ENCODE assay signal across 9 mouse cellular contexts in the genomic region with DNA sequence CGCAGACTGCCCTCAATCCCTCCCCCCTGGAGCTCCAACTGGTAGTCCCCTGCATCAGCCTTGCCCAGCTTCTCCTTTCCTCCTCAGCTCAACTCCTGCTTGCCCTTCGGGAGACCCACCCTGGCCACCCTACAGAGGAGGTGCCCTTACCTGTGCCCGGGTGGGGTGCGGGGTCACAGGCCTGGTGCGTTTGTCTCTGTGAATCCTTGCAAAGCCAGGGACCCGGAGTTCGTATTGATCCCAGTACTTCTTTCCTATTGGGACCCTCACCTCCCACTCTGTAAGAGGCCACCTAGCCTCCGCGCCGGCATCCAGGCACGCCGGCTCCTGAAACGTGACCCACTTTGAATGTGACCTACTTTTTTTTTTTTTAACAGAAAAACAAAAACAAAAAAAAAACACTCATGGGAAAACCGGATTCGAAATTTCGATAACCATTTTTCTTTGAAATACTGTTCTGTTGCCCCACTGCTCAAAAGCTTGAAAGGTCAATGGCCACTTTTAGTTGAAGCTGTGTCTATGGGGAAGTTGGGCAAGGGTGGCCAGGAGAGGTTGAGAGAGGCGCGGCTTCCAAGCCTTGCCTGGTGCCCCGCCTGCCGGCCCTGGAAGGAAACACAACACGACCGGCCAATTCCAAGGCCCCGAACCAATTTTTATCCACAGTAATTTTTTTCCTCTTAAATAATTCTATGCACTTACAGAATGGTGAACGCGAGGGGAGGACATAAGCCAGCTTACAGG. TPM values are rescaled to one million over a fixed set of nuclear protein-coding genes. Genes with fewer than 3 reads are reported as not detected.
A peak's percentile ranks its signal among the peaks of the same experiment; 100 is the strongest.
DNase-seq lines count a peak whose midpoint lies in the region; ATAC-seq and TF ChIP-seq lines count a peak whose summit lies in the region.
"Had no signal": no experiment of that assay in that cellular context is flagged by ENCODE, and none has a peak within 500 bp of the region (broad histone marks: within the 10 kb centered on the region; RNA-seq: fewer than 3 reads in every experiment).

No protein-coding gene starts in this region.

- H3K36me3 ChIP-seq in midbrain, postnatal 0 days (ENCODE audit: insufficient read depth, low read length) = no peaks in the 10 kb centered on the region

- ATAC-seq in midbrain, postnatal 0 days (ENCODE audit: low FRiP score) = no peak

- peak overlapping the region; percentile 52 for H3K27ac ChIP-seq in midbrain, postnatal 0 days (ENCODE audit: low read depth, low read length)

- no peaks in the 10 kb centered on the region for H3K27me3 ChIP-seq in midbrain, postnatal 0 days (ENCODE audit: insufficient read depth, low read length)
- H3K27me3 ChIP-seq: Patski had no signal

- WGBS in midbrain, postnatal 0 days = under 1% methylated on average over 25 of the region's 25 CpGs

- H3K4me1 ChIP-seq in midbrain, postnatal 0 days (ENCODE audit: insufficient read depth, low read length) = peaks cover 3% of the 10 kb centered on the region

- H3K9ac ChIP-seq in midbrain, postnatal 0 days (replicated peaks; ENCODE audit: low read length, poor library complexity, severe bottlenecking) = peak overlapping the region; percentile 83

- TF ChIP-seq CTCF in midbrain, postnatal 0 days (IDR thresholded peaks at IDR 0.05) = peak; percentile 82

- H3K4me2 ChIP-seq in midbrain, postnatal 0 days (ENCODE audit: low read depth, low read length, poor library complexity, severe bottlenecking) = peak overlapping the region; percentile 96

- peak overlapping the region; percentile 70 for H3K4me3 ChIP-seq in midbrain, postnatal 0 days (ENCODE audit: low read depth, low read length)

- no peaks in the 10 kb centered on the region for H3K9me3 ChIP-seq in midbrain, postnatal 0 days (ENCODE audit: low read length)

- peak; percentile 47 for DNase-seq in layer of hippocampus, adult 11-12 months (ENCODE audit: low spot score)
- no peak for DNase-seq in layer of hippocampus, adult 9-10 months (ENCODE audit: low spot score)
- DNase-seq in embryo, embryonic 11 days = peak; percentile 90
- peak; percentile 97 for DNase-seq in heart, adult 11 months
- peak; percentile 65 for DNase-seq in kidney, adult 11 months
- peak; percentile 73 for DNase-seq in liver
- DNase-seq in midbrain, postnatal 0 days (ENCODE audit: low spot score) = peak; percentile 84
- peak; percentile 55 to 65 for DNase-seq in spleen, postnatal 36 days (ENCODE audit: low spot score in 2 of 2)

RNA-seq across cellular contexts. Expression of gene Socs2, which starts 0.7 kb away (rescaled TPM):
- total RNA-seq in midbrain, postnatal 0 days (2014; rRNA removed) = 68.4 and 72.1 TPM in 2 replicates
- polyA plus RNA-seq in midbrain, postnatal 0 days (2015; fragmentation: Nextera tagmentation; extraction: Ambion mirVana) = 102 and 107 TPM in 2 replicates
